Mouse (Mus musculus) embryonic facial prominence, embryonic 13.5 days (tissue): ENCODE data around the gene Elmsan1. TPM values are rescaled to one million over a fixed set of nuclear protein-coding genes. Genes with fewer than 3 reads are reported as not detected.

Experiments
- ATAC-seq: fragments of 200-750 bp; cut with Nextera tagmentation; 2 replicates; pipeline ENCODE4 v1.8.0; 2017; ENCODE audit warnings: low read depth; ENCODE audit not compliant: insufficient number of reproducible peaks, insufficient read depth, low FRiP score, low TSS enrichment
- H3K27ac ChIP-seq: fragments of 300-500 bp; sonication (generic); 2 replicates; pipeline ENCODE4 v1.5.1; 2015; ENCODE audit warnings: moderate library complexity, mild to moderate bottlenecking, inconsistent platforms
- H3K27me3 ChIP-seq: fragments of 300-500 bp; sonication (generic); 2 replicates; pipeline ENCODE4 v1.6.1; 2015; ENCODE audit warnings: mild to moderate bottlenecking, inconsistent platforms
- H3K36me3 ChIP-seq: fragments of 300-500 bp; sonication (generic); 2 replicates; pipeline ENCODE4 v1.6.1; 2015; ENCODE audit warnings: mild to moderate bottlenecking, inconsistent platforms
- H3K4me1 ChIP-seq: fragments of 300-500 bp; sonication (generic); 2 replicates; pipeline ENCODE4 v1.6.1; 2015; ENCODE audit warnings: inconsistent platforms
- H3K4me2 ChIP-seq: fragments of 300-500 bp; sonication (generic); 2 replicates; pipeline ENCODE4 v1.6.1; 2015; ENCODE audit warnings: moderate library complexity, mild to moderate bottlenecking, inconsistent platforms
- H3K4me3 ChIP-seq: fragments of 300-500 bp; sonication (generic); 2 replicates; pipeline ENCODE4 v1.5.1; 2015; ENCODE audit warnings: mild to moderate bottlenecking, inconsistent platforms
- H3K9ac ChIP-seq: fragments of 300-500 bp; sonication (generic); 2 replicates; pipeline ENCODE4 v1.6.1; 2015; ENCODE audit warnings: mild to moderate bottlenecking, inconsistent platforms
- H3K9me3 ChIP-seq: fragments of 300-500 bp; sonication (generic); 2 replicates; pipeline ENCODE4 v1.6.1; 2016; ENCODE audit warnings: inconsistent platforms
- WGBS: fragments of 180-500 bp; shearing (Covaris S2); methylation state at CpG from one replicate; pipeline ENCODE4 v1.1.7; 2015; ENCODE audit warnings: mixed read lengths; 5-methylcytosine and 5-hydroxymethylcytosine counted together
- polyA plus RNA-seq: library from polyadenylated mRNA; unstranded; fragments of >200 nt; fragmentation: Nextera tagmentation; extraction: Ambion mirVana; gene quantifications from 2 replicates; pipeline ENCODE4 v1.2.1, GENCODE M21; 2015

Elmsan1 gene
- polyA plus RNA-seq, 1 experiment from 2014 or later, result 11.1 TPM

DNA sequence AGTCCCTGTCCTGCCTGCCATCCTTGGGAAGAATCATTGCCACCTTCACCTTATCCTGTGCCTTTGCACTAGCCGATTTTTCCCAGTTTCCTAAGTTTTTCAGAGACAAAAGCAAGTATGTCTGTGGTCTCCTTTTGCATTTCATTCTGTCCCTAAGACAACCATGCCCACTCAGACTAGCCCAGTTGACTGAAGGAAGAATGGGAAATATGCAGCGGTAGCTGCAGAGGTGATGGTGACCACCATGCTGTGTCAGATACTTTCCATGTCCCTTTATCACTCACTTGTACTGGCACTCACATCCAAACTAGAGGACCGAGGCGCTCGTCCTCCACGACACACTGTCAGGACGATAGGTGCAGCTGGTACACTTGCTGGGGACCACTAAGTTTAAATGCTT is 81.5 kb downstream of the Elmsan1 start:
- Histone ChIP-seq H3K4me2 (no peak overlapping the region), H3K4me3 (no peak overlapping the region), H3K4me1 (no peaks in the 10 kb centered on the region), H3K9ac (no peak overlapping the region), H3K9me3 (no peaks in the 10 kb centered on the region), H3K36me3 (peaks cover 28% of the 10 kb centered on the region), H3K27me3 (no peaks in the 10 kb centered on the region), H3K27ac (no peak overlapping the region)
- 90% methylated on average over 7 of the region's 7 CpGs for WGBS
- ATAC-seq, result no peak

DNA sequence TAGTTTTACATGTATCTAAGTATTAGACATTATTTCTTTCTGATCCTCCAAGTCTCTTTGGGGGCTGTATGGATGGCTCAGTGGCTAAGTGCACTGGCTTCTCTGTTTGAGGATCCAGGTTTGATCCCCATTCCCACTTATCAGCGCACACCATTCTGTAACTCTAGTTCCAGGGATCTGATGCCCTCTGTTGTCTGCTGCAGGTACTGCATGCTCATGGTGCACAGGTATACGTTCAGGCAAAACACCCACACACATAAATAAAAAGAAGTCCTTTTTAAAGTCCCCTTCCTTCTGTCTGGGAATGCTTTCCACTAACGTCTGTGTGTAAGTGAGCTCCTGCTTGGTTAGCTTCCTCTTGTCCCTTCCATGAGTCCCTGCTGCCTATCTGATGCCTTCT is 86.4 kb downstream of the Elmsan1 start:
- Histone ChIP-seq H3K9me3 (no peaks in the 10 kb centered on the region), H3K9ac (no peak overlapping the region), H3K27ac (no peak overlapping the region), H3K27me3 (no peaks in the 10 kb centered on the region), H3K4me1 (no peaks in the 10 kb centered on the region), H3K4me3 (no peak overlapping the region), H3K4me2 (no peak overlapping the region), H3K36me3 (peaks cover 55% of the 10 kb centered on the region)
- no peak for ATAC-seq
- WGBS, result 57% methylated on average over 3 of the region's 3 CpGs

DNA sequence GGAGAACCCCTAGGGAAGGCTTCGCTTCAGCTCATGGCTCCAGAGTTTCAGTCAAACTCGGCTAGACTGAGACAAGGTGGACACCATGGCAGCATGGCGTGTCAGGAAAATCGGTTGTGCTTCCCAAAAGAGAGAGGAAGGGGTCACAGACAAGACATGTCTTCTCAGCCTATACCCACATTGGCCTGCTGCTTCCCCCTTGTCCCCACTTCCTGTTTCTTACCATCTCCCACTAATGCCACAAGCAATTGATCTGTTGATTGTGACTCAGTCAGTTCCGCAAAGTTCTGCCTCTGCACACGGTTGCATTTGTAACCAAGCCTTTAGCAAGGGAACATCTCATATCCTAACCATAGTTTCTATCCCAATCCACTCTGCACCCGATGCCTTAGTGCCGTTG is 88.8 kb downstream of the Elmsan1 start:
- H3K4me3 ChIP-seq, result no peak overlapping the region
- H3K27ac ChIP-seq, result no peak overlapping the region
- H3K9me3 ChIP-seq, result no peaks in the 10 kb centered on the region
- no peak for ATAC-seq
- no peak overlapping the region for H3K9ac ChIP-seq
- no peaks in the 10 kb centered on the region for H3K27me3 ChIP-seq
- H3K4me1 ChIP-seq, result no peaks in the 10 kb centered on the region
- H3K36me3 ChIP-seq, result peaks cover 40% of the 10 kb centered on the region
- no peak overlapping the region for H3K4me2 ChIP-seq
- WGBS, result 91% methylated on average over 8 of the region's 8 CpGs

GRCm38 (mm10) chr12:84128576-84128975 is 90.1 kb downstream of the Elmsan1 start:
- H3K4me2 ChIP-seq, result no peak overlapping the region
- ATAC-seq, result no peak
- no peak overlapping the region for H3K4me3 ChIP-seq
- no peaks in the 10 kb centered on the region for H3K9me3 ChIP-seq
- no peaks in the 10 kb centered on the region for H3K4me1 ChIP-seq
- H3K27me3 ChIP-seq, result no peaks in the 10 kb centered on the region
- H3K27ac ChIP-seq, result no peak overlapping the region
- H3K36me3 ChIP-seq, result peaks cover 40% of the 10 kb centered on the region
- 88% methylated on average over 6 of the region's 6 CpGs for WGBS
- no peak overlapping the region for H3K9ac ChIP-seq

- Histone ChIP-seq H3K9ac (no peak overlapping the region), H3K36me3 (peaks cover 36% of the 10 kb centered on the region), H3K4me3 (no peak overlapping the region), H3K27me3 (no peaks in the 10 kb centered on the region), H3K27ac (no peak overlapping the region), H3K4me2 (no peak overlapping the region), H3K9me3 (no peaks in the 10 kb centered on the region), H3K4me1 (no peaks in the 10 kb centered on the region)
- ATAC-seq, result no peak
- 79% methylated on average over 2 of the region's 2 CpGs for WGBS
These were observed 91.8 kb downstream of the Elmsan1 start for GRCm38 (mm10) chr12:84126899-84127298.

DNA sequence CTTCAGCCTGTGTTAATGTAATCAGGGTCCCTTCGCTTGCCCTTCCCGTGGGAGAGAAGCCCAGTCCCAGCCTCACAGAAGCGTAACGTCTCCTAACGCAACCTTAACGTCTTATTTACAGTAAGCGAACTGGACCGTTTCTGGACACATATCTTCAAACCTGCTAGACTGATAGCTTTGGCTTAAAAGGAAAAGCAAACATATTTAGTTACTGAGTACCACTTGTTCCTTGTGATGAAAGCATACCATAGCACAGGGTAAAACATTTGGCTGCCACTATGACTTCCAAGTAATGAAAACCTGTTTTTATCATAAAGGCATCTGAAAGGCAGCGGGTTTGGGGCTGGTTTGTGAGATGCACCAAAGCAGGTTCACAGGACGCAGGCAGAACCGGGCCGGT is 92.8 kb downstream of the Elmsan1 start:
- ATAC-seq, result no peak
- no peaks in the 10 kb centered on the region for H3K27me3 ChIP-seq
- H3K4me1 ChIP-seq, result no peaks in the 10 kb centered on the region
- H3K36me3 ChIP-seq, result peaks cover 28% of the 10 kb centered on the region
- no peak overlapping the region for H3K4me3 ChIP-seq
- 76% methylated on average over 12 of the region's 12 CpGs for WGBS
- H3K9ac ChIP-seq, result no peak overlapping the region
- H3K4me2 ChIP-seq, result no peak overlapping the region
- no peak overlapping the region for H3K27ac ChIP-seq
- no peaks in the 10 kb centered on the region for H3K9me3 ChIP-seq

DNA sequence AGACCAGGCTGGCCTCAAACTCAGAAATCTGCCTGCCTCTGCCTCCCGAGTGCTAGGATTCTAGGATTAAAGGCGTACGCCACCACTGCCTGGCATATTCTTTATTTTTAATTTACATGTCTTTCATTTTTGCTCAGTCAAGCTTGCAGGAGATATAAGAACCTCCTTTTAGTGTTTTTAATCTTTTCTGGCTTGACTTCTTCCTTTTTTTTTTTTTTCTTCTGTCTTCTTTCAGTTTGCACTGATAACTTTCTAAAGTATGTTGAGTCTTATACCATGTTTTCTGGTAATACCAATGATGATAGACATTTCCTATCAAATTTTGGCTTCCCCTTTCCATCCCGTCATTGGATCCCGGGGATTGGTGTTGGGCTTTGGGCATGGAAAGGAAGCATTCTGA is 99.1 kb downstream of the Elmsan1 start:
- peaks cover 8% of the 10 kb centered on the region for H3K4me1 ChIP-seq
- no peak overlapping the region for H3K9ac ChIP-seq
- no peak overlapping the region for H3K27ac ChIP-seq
- no peak for ATAC-seq
- 94% methylated on average over 5 of the region's 5 CpGs for WGBS
- H3K27me3 ChIP-seq, result no peaks in the 10 kb centered on the region
- no peaks in the 10 kb centered on the region for H3K9me3 ChIP-seq
- H3K4me3 ChIP-seq, result no peak overlapping the region
- no peak overlapping the region for H3K4me2 ChIP-seq
- no peaks in the 10 kb centered on the region for H3K36me3 ChIP-seq

DNA sequence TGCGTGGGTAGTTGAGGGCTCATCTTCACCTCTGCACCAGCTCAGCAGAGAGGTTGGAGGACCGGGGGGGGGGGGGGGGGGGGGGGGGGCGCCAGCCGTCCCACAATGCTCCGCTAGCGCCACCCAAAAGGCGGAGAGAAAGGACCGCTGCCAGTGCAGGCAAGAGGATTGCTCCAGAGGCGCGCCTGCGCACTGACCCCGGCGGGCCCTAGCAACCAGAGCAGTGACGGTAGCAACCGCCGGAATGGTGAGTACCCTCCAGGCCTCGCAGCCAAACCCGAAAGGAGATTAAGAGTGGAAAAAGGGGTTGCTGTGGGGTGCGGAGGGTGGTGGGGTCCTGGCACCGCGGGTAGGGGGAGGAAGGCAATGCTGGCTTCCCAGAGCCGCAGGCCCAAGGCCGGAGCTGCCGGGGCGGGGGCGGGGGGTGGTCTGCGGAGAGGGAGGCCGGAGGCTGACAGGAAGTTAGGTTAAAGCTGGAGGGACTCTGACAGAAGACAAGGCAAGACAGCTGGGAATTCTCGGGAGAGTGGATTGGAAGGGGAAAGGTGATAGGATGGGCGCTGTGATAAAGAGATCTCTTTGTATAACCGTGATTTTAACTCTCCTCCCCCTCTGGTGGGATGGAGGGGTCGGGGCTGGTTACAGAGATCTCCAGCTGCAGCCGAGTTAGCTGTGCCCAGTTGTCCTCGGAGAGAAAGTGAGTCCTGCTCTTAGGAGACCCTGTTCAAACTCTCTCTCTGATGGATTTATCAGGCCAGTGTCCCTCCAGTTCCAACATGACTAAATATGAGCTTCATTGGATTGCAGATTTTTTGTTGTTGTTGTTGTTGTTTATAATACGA is 104.3 kb downstream of the Elmsan1 start, which contains the start of gene Dnal1:
TSS of gene Dnal1 (plus strand) at position 214 of the 842 bp plus-strand sequence.
- 3% methylated on average over 30 of the region's 35 CpGs for WGBS
- no peak within 1 kb of the TSS; the same call in 1 of the 2 replicates for H3K27ac ChIP-seq
- peak; percentile 87 for ATAC-seq
- no peaks in the 10 kb centered on the region for H3K9me3 ChIP-seq
- no peaks in the 10 kb centered on the region for H3K36me3 ChIP-seq
- peak within 1 kb of the TSS; percentile 76 for H3K4me3 ChIP-seq
- H3K9ac ChIP-seq, result peak within 1 kb of the TSS; percentile 81
- peaks cover 8% of the 10 kb centered on the region for H3K4me1 ChIP-seq
- H3K27me3 ChIP-seq, result no peaks in the 10 kb centered on the region
- peak within 1 kb of the TSS; percentile 78 for H3K4me2 ChIP-seq

DNA sequence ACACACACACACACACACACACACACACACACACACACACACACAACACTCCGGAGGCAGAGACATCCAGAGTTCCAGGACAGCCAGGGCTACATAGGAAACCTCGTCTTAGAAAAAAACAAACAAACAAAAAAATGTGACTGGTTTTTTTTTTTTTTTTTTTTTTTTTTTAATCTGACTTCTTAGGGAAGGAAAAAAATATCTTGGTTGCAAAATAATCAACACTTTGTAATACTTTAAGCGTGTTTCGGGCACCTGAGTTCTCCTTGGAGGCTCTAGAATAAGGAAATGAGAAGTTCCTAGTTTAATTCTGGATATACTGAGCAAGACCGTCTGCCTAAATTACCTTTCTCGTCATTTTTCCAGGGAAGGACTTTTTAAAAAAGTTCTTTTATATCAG is 105.0 kb downstream of the Elmsan1 start:
- no peak overlapping the region for H3K27ac ChIP-seq

DNA sequence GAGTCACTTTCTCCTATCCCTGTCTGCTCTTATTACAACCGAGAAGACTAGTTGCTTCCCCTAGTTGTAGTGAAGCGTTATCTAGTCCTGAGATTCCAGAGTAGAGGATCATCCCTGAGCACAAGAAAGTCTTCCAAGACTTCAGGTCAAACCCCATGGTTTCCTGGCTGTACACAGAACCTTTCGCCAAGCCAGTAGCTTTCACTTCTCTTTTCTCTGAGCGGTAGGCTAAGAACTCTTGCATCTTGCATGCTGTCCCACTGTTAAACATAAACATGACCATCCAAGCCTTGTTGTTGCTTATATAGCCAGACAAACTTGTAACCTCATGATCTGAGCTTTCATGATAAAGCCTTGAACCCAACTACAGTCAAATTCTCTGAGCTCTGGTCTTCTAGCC is 107.9 kb downstream of the Elmsan1 start:
- H3K27ac ChIP-seq, result no peak overlapping the region
- peaks cover 8% of the 10 kb centered on the region for H3K4me1 ChIP-seq
- WGBS, result 87% methylated on average over 4 of the region's 4 CpGs
- H3K9me3 ChIP-seq, result no peaks in the 10 kb centered on the region
- H3K4me3 ChIP-seq, result no peak overlapping the region
- ATAC-seq, result no peak
- H3K9ac ChIP-seq, result no peak overlapping the region
- H3K4me2 ChIP-seq, result no peak overlapping the region
- H3K36me3 ChIP-seq, result no peaks in the 10 kb centered on the region
- H3K27me3 ChIP-seq, result no peaks in the 10 kb centered on the region

More for the DNA sequence above, 105.0 kb downstream of the Elmsan1 start:
- Histone ChIP-seq H3K4me2 (peak overlapping the region; percentile 78), H3K9me3 (no peaks in the 10 kb centered on the region), H3K36me3 (no peaks in the 10 kb centered on the region), H3K9ac (peak overlapping the region; percentile 81; the same call in 1 of the 2 replicates), H3K27me3 (no peaks in the 10 kb centered on the region), H3K4me3 (peak overlapping the region; percentile 76), H3K4me1 (peaks cover 8% of the 10 kb centered on the region)
- 43% methylated on average over 6 of the region's 6 CpGs for WGBS
- no peak for ATAC-seq

DNA sequence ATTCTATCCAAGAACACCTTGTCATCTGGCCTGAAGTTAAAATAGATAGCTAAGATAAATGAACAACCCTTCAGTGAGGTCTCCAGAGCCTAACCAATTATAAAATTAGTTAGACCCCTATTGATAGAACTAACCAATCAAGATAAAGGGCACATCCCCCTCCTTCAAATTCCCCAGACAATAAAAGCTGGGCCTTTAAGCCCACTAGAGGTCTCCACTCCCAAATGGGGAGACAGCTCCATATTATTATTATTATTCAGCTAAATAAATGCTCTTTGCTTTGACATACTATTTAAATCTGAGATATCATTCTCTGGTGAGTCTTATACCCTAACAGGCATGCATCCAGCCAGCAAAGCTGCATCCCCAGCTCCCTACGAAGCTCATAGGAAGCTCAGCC is 108.8 kb downstream of the Elmsan1 start:
- no peak overlapping the region for H3K9ac ChIP-seq
- 48% methylated on average over 1 of the region's 1 CpGs for WGBS
- H3K27me3 ChIP-seq, result no peaks in the 10 kb centered on the region
- no peak overlapping the region for H3K27ac ChIP-seq
- no peaks in the 10 kb centered on the region for H3K9me3 ChIP-seq
- H3K36me3 ChIP-seq, result no peaks in the 10 kb centered on the region
- no peak overlapping the region for H3K4me3 ChIP-seq
- peaks cover 4% of the 10 kb centered on the region for H3K4me1 ChIP-seq
- no peak for ATAC-seq
- H3K4me2 ChIP-seq, result no peak overlapping the region

DNA sequence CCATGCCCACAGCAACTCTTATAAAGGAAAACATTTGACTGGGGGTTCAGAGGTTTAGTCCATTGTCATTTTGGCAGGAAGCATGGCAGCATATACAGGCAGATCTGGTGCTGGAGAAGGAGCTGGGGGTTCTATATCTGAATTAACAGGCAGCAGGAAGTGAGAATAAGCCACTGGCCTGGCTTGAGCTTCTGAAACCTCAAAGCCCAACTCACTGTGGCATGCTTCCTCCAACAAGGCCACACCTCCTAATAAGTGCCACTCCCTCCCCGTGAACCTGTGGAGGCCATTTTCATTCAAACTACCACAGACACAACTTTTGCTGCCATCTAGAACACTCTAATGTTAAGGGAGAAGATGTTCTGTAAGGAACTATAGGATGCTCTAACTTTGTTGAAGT is 111.0 kb downstream of the Elmsan1 start:
- ATAC-seq, result no peak
- Histone ChIP-seq H3K36me3 (no peaks in the 10 kb centered on the region), H3K27me3 (no peaks in the 10 kb centered on the region), H3K4me3 (no peak overlapping the region), H3K4me2 (no peak overlapping the region), H3K9ac (no peak overlapping the region), H3K27ac (no peak overlapping the region), H3K9me3 (no peaks in the 10 kb centered on the region), H3K4me1 (no peaks in the 10 kb centered on the region)
- WGBS, result 76% methylated on average over 1 of the region's 1 CpGs
